Mouse (Mus musculus) forebrain, postnatal 0 days (tissue): Measurements from ENCODE around the gene Eif4h. TPM values are rescaled to one million over a fixed set of nuclear protein-coding genes. Genes with fewer than 3 reads are reported as not detected.

Experiments
- ATAC-seq: fragments of 200-750 bp; cut with Nextera tagmentation; 2 replicates; pipeline ENCODE4 v1.8.0; 2017; ENCODE audit warnings: mild to moderate bottlenecking, moderate library complexity
- DNase-seq: peaks from one replicate; pipeline ENCODE4 v3.0.0-alpha.2; 2015
- H3K27ac ChIP-seq: fragments of 300-500 bp; sonication (generic); 2 replicates; pipeline ENCODE4 v1.5.1; 2014; ENCODE audit warnings: low read depth, mild to moderate bottlenecking, antibody characterized with exemption, low read length, moderate library complexity, mixed read lengths
- H3K27me3 ChIP-seq: fragments of 300-500 bp; sonication (generic); 2 replicates; pipeline ENCODE4 v1.6.1; 2014; ENCODE audit warnings: mild to moderate bottlenecking, low read length, mixed read lengths; ENCODE audit not compliant: insufficient read depth
- H3K36me3 ChIP-seq: fragments of 300-500 bp; sonication (generic); 2 replicates; pipeline ENCODE4 v1.6.1; 2014; ENCODE audit warnings: mild to moderate bottlenecking, moderate library complexity; ENCODE audit not compliant: insufficient read depth
- H3K4me1 ChIP-seq: fragments of 300-500 bp; sonication (generic); 2 replicates; pipeline ENCODE4 v1.6.1; 2014; ENCODE audit warnings: antibody characterized with exemption; ENCODE audit not compliant: insufficient read depth
- H3K4me2 ChIP-seq: fragments of 300-500 bp; sonication (generic); 2 replicates; pipeline ENCODE4 v1.6.1; 2014; ENCODE audit warnings: low read depth, mild to moderate bottlenecking, moderate library complexity
- H3K4me3 ChIP-seq: fragments of 300-500 bp; sonication (generic); 2 replicates; pipeline ENCODE4 v1.5.1; 2014; ENCODE audit warnings: low read depth, low read length, mixed read lengths
- H3K9ac ChIP-seq: fragments of 300-500 bp; sonication (generic); 2 replicates; pipeline ENCODE4 v1.6.1; 2014; ENCODE audit warnings: mild to moderate bottlenecking
- H3K9me3 ChIP-seq: fragments of 300-500 bp; sonication (generic); 2 replicates; pipeline ENCODE4 v1.6.1; 2016; ENCODE audit warnings: low read length
- CTCF ChIP-seq: sonication (generic); IDR thresholded peaks from 2 replicates; pipeline ENCODE4 v1.5.1; 2016; ENCODE audit warnings: antibody characterized with exemption, control low read depth, low read depth
- WGBS: fragments of 180-500 bp; shearing (Covaris S2); extraction: QIAGEN DNeasy Blood & Tissue Kit; methylation state at CpG from one replicate; pipeline ENCODE4 v1.1.7; 2014; 5-methylcytosine and 5-hydroxymethylcytosine counted together
- polyA plus RNA-seq: library from polyadenylated mRNA; unstranded; fragments of >200 nt; fragmentation: Nextera tagmentation; extraction: Ambion mirVana; gene quantifications from 2 replicates; pipeline ENCODE4 v1.2.1, GENCODE M21; 2015
- total RNA-seq: library from RNA; depleted of rRNA; stranded (reverse); fragments of >200 nt; gene quantifications from 2 replicates; pipeline ENCODE4 v1.2.3, GENCODE M21; 2014

The Eif4h gene
- total and polyA plus RNA-seq, 2 experiments from 2014 or later, result 343 to 525 TPM

GRCm38 (mm10) chr5:134680238-134680637 is 40.9 kb upstream of the Eif4h start:
- no peak overlapping the region for H3K4me2 ChIP-seq
- WGBS, result 83% methylated on average over 12 of the region's 12 CpGs
- H3K4me3 ChIP-seq, result no peak overlapping the region
- ATAC-seq, result no peak
- peaks cover 25% of the 10 kb centered on the region; the same call in 1 of the 2 replicates for H3K36me3 ChIP-seq
- no peaks in the 10 kb centered on the region for H3K9me3 ChIP-seq
- 0 out of 2 replicates have a peak, but pooled peaks cover 10% of the 10 kb centered on the region for H3K4me1 ChIP-seq
- no peak for TF ChIP-seq CTCF
- H3K27me3 ChIP-seq, result no peaks in the 10 kb centered on the region
- DNase-seq, result no peak
- no peak overlapping the region for H3K27ac ChIP-seq
- H3K9ac ChIP-seq, result no peak overlapping the region

GRCm38 (mm10) chr5:134678827-134679546 is 39.7 kb upstream of the Eif4h start:
- Histone ChIP-seq H3K4me3 (no peak overlapping the region), H3K4me1 (0 out of 2 replicates have a peak, but pooled peaks cover 10% of the 10 kb centered on the region), H3K4me2 (no peak overlapping the region), H3K27ac (no peak overlapping the region), H3K36me3 (peaks cover 16% of the 10 kb centered on the region; the same call in 1 of the 2 replicates), H3K27me3 (no peaks in the 10 kb centered on the region), H3K9ac (no peak overlapping the region), H3K9me3 (no peaks in the 10 kb centered on the region)
- 69% methylated on average over 8 of the region's 8 CpGs for WGBS
- TF ChIP-seq CTCF, result no peak
- DNase-seq (no peak), ATAC-seq (no peak)

GRCm38 (mm10) chr5:134678031-134678430 is 38.7 kb upstream of the Eif4h start:
- H3K4me1 ChIP-seq, result 0 out of 2 replicates have a peak, but pooled peaks cover 10% of the 10 kb centered on the region
- WGBS, result 79% methylated on average over 3 of the region's 3 CpGs
- H3K4me2 ChIP-seq, result no peak overlapping the region
- no peak overlapping the region for H3K4me3 ChIP-seq
- H3K27ac ChIP-seq, result no peak overlapping the region
- no peaks in the 10 kb centered on the region for H3K9me3 ChIP-seq
- no peak for TF ChIP-seq CTCF
- ATAC-seq, result no peak
- H3K9ac ChIP-seq, result no peak overlapping the region
- DNase-seq, result no peak
- no peaks in the 10 kb centered on the region for H3K27me3 ChIP-seq
- peaks cover 13% of the 10 kb centered on the region; the same call in 1 of the 2 replicates for H3K36me3 ChIP-seq

- Histone ChIP-seq H3K4me2 (no peak overlapping the region), H3K9me3 (no peaks in the 10 kb centered on the region), H3K27ac (no peak overlapping the region), H3K27me3 (no peaks in the 10 kb centered on the region), H3K36me3 (peaks cover 16% of the 10 kb centered on the region; the same call in 1 of the 2 replicates), H3K4me1 (0 out of 2 replicates have a peak, but pooled peaks cover 10% of the 10 kb centered on the region), H3K4me3 (no peak overlapping the region), H3K9ac (no peak overlapping the region)
- no peak for TF ChIP-seq CTCF
- 86% methylated on average over 5 of the region's 5 CpGs for WGBS
- ATAC-seq (no peak), DNase-seq (no peak)
These were observed 38.2 kb upstream of the Eif4h start for GRCm38 (mm10) chr5:134677491-134677890.

- peak; percentile 71 for ATAC-seq
- WGBS, result 7% methylated on average over 14 of the region's 14 CpGs
- H3K27ac ChIP-seq, result 0 out of 2 replicates have a peak overlapping the region, but pooled peaks have one; percentile 67
- peak; percentile 75 for DNase-seq
- no peaks in the 10 kb centered on the region for H3K9me3 ChIP-seq
- H3K9ac ChIP-seq, result peak overlapping the region; percentile 6; the same call in 1 of the 2 replicates
- H3K4me2 ChIP-seq, result peak overlapping the region; percentile 47
- H3K4me1 ChIP-seq, result 0 out of 2 replicates have a peak, but pooled peaks cover 10% of the 10 kb centered on the region
- no peaks in the 10 kb centered on the region for H3K27me3 ChIP-seq
- no peak for TF ChIP-seq CTCF
- H3K4me3 ChIP-seq, result peak overlapping the region; percentile 20
- H3K36me3 ChIP-seq, result peaks cover 19% of the 10 kb centered on the region; the same call in 1 of the 2 replicates
These were observed 36.9 kb upstream of the Eif4h start for GRCm38 (mm10) chr5:134675956-134676759.

- 0 out of 2 replicates have a peak, but pooled peaks cover 10% of the 10 kb centered on the region for H3K4me1 ChIP-seq
- TF ChIP-seq CTCF, result no peak
- H3K9me3 ChIP-seq, result no peaks in the 10 kb centered on the region
- no peak overlapping the region for H3K27ac ChIP-seq
- H3K9ac ChIP-seq, result no peak overlapping the region
- H3K4me2 ChIP-seq, result no peak overlapping the region
- H3K4me3 ChIP-seq, result no peak overlapping the region
- H3K27me3 ChIP-seq, result no peaks in the 10 kb centered on the region
- WGBS, result 62% methylated on average over 5 of the region's 5 CpGs
- peaks cover 20% of the 10 kb centered on the region; the same call in 1 of the 2 replicates for H3K36me3 ChIP-seq
- DNase-seq (no peak), ATAC-seq (no peak)
These were observed 35.7 kb upstream of the Eif4h start for GRCm38 (mm10) chr5:134674977-134675376.
